Mouse (Mus musculus) bone marrow macrophage, adult 2 months (primary cell): Measurements from ENCODE around the gene Dbi.

ENCODE experiments used
- CTCF ChIP-seq: IDR thresholded peaks from 2 replicates; pipeline ENCODE4 v1.5.1; 2012; ENCODE audit warnings: low read depth, mild to moderate bottlenecking, low read length, moderate library complexity
- POLR2A ChIP-seq: IDR thresholded peaks from 2 replicates; pipeline ENCODE4 v1.6.1; 2012; ENCODE audit warnings: mild to moderate bottlenecking, low read depth, low read length, borderline replicate concordance

DNA sequence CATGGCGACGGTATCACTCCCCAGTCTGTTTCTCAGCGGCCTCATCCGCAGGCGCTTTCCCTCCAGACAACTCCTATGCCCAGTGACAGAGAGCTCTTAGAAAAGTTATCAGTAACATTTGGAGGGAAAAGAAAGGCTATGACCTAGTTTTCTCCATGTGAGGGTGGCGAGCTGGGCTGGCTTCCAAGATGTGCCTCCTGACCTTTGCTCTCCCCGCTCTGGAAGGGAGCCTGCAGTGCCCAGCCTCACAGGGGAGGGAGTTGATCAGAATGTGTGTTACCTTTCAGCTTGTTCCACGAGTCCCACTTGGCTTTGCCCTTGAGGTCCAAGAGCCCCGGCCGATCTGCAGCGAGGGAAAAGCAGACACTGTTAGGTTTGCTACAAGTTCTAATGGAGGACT, 4.8 kb downstream of the Dbi start:
- TF ChIP-seq POLR2A = no peak
- no peak for TF ChIP-seq CTCF
